Mouse (Mus musculus) spleen, adult 18-20 months (tissue): ENCODE results near the gene Olfr948.

Experiments
- DNase-seq, 2 experiments: peaks; one replicate each; pipeline ENCODE4 v3.0.0; 2022; ENCODE audit warnings: mixed read lengths in 2 of 2

Olfr948 gene

DNA sequence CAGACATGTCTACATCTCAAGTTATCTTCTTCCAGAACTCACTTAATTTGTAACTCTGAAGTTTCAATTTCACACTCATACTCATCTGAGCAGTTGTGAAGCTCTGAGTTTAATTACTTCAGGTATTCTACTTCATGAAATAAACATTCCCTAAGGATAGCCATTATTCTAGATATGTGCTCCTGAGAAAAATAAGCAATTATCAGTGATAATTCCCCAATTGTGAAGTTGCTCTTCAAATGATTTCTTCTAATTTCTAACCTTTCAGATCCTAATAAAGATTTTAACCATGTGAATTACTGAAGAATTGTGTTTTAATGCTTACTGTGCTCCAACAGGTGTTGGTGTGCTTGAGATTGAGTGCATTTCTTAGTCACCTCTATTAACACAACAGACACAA is at the start of gene Olfr948:
Gene Olfr948, minus strand, starts transcription at position 101 of the 400 bp plus-strand sequence.
- no peak for DNase-seq

DNA sequence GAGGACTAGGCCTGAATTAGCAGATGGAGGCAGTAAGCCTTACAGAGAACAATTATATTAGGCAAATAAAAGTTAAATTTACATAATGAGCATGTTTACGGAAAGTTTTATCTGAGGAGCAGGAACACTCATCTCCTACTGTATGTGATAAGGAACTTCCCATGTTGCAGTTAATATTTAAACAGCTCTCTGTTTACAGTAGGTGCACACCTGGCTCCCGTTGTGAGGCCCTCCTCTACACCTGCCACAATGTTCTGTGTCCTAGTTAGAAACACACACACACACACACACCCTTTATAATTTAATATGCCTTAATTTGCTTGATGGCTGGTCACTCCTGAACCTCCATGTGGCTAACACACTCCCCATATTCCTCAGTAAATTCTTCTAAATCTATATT is 38.7 kb downstream of the Olfr948 start:
- no peak for DNase-seq

DNA sequence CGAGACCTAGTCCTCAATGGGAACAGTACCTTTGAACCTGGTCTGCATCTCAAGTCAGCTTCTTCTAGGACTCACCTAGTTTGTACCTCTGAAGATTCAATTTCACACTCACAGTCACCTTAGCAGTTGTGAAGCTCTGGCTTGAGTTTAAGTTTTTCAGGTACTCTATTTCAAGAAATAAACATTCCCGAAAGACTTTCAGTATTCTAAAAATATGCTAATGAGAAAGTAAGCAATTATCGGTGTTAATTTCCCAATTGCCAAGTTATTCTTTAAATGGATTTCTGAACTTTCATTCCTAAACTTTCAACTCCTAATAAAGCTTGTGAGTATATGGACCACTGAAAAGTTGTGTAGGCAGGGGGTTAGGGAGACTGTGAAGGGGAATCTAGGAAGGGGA is 49.1 kb downstream of the Olfr948 start, which contains the start of gene Olfr945:
Gene Olfr945, minus strand, starts transcription at position 101 of the 400 bp plus-strand sequence.
- no peak for DNase-seq
